ENCODE assay signal across 14 mouse cellular contexts in the genomic region with DNA sequence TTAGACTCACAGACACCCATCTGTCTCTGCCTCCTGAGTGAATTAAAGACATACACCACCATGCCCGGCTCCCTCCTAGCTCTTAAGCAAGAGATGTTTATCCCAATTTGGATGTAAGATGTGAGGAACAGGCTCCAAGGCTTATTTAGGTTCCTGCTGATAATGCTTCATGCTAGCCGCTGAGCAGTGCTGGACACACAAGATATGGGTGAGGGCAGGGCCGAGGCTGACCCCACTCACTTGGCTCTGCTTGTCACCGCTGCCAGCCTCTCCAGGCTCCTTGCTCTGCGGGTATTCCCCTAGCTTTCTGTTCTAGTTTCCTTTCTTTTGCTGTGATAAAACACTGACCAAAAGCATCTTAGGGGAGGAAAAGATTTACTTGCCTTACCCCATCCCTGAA. TPM values are rescaled to one million over a fixed set of nuclear protein-coding genes. Genes with fewer than 3 reads are reported as not detected.
DNase-seq lines count a peak whose midpoint lies in the region; ATAC-seq lines count a peak whose summit lies in the region.
"Had no signal": no experiment of that assay in that cellular context is flagged by ENCODE, and none has a peak within 500 bp of the region (broad histone marks: within the 10 kb centered on the region; RNA-seq: fewer than 3 reads in every experiment).

No protein-coding gene starts in this region.

- no peaks in the 10 kb centered on the region for H3K36me3 ChIP-seq in embryonic facial prominence, embryonic 11.5 days (replicated peaks; ENCODE audit: control insufficient read depth, insufficient read depth, low read depth, low read length)
- no peaks in the 10 kb centered on the region for H3K36me3 ChIP-seq in forebrain, embryonic 11.5 days (ENCODE audit: control insufficient read depth, insufficient read depth, low read length)
- no peaks in the 10 kb centered on the region for H3K36me3 ChIP-seq in hindbrain, embryonic 16.5 days (ENCODE audit: control insufficient read depth, insufficient read depth, low read length)
- no peaks in the 10 kb centered on the region for H3K36me3 ChIP-seq in midbrain, embryonic 13.5 days
- H3K36me3 ChIP-seq in kidney, embryonic 15.5 days = no peaks in the 10 kb centered on the region

- H3K27ac ChIP-seq in embryonic facial prominence, embryonic 11.5 days (replicated peaks; ENCODE audit: low read depth, low read length) = peak overlapping the region; percentile 10; the same call in 1 of the 2 replicates
- peak overlapping the region; percentile 89 for H3K27ac ChIP-seq in forebrain, embryonic 11.5 days (ENCODE audit: low read depth, low read length)
- peak overlapping the region; percentile 95 for H3K27ac ChIP-seq in hindbrain, embryonic 16.5 days (ENCODE audit: low read depth, low read length)
- H3K27ac ChIP-seq in midbrain, embryonic 13.5 days = peak overlapping the region; percentile 100
- H3K27ac ChIP-seq in kidney, embryonic 15.5 days = no peak overlapping the region
- H3K27ac ChIP-seq: kidney, postnatal 0 days had no signal

- no peaks in the 10 kb centered on the region for H3K27me3 ChIP-seq in embryonic facial prominence, embryonic 11.5 days (ENCODE audit: control insufficient read depth, insufficient read depth, low read length)
- H3K27me3 ChIP-seq in forebrain, embryonic 11.5 days (ENCODE audit: control insufficient read depth, insufficient read depth, low read length) = no peaks in the 10 kb centered on the region
- H3K27me3 ChIP-seq in hindbrain, embryonic 16.5 days (replicated peaks; ENCODE audit: control insufficient read depth, insufficient read depth, low read length) = no peaks in the 10 kb centered on the region
- no peaks in the 10 kb centered on the region for H3K27me3 ChIP-seq in midbrain, embryonic 13.5 days
- H3K27me3 ChIP-seq in kidney, embryonic 15.5 days = no peaks in the 10 kb centered on the region

- no peaks in the 10 kb centered on the region for H3K9me3 ChIP-seq in embryonic facial prominence, embryonic 11.5 days (replicated peaks; ENCODE audit: control insufficient read depth, low read length)
- H3K9me3 ChIP-seq in forebrain, embryonic 11.5 days (ENCODE audit: control insufficient read depth, low read length) = no peaks in the 10 kb centered on the region
- no peaks in the 10 kb centered on the region for H3K9me3 ChIP-seq in hindbrain, embryonic 16.5 days (ENCODE audit: control insufficient read depth, low read length)
- H3K9me3 ChIP-seq in midbrain, embryonic 13.5 days = no peaks in the 10 kb centered on the region
- no peaks in the 10 kb centered on the region for H3K9me3 ChIP-seq in kidney, embryonic 15.5 days (replicated peaks)

- H3K4me2 ChIP-seq in embryonic facial prominence, embryonic 11.5 days (ENCODE audit: low read depth, low read length) = no peak overlapping the region
- no peak overlapping the region for H3K4me2 ChIP-seq in forebrain, embryonic 11.5 days (ENCODE audit: low read depth, low read length, severe bottlenecking)
- no peak overlapping the region for H3K4me2 ChIP-seq in hindbrain, embryonic 16.5 days (ENCODE audit: low read length)
- H3K4me2 ChIP-seq in midbrain, embryonic 13.5 days (replicated peaks) = peak overlapping the region; percentile 51
- no peak overlapping the region for H3K4me2 ChIP-seq in kidney, embryonic 15.5 days

- ATAC-seq in embryonic facial prominence, embryonic 11.5 days (replicated peaks; ENCODE audit: insufficient number of reproducible peaks, low FRiP score, low TSS enrichment, low read depth) = no peak
- no peak for ATAC-seq in forebrain, embryonic 11.5 days (replicated peaks; ENCODE audit: low FRiP score)
- no peak for ATAC-seq in hindbrain, embryonic 16.5 days
- ATAC-seq in midbrain, embryonic 13.5 days = peak; percentile 17; the same call in 1 of the 2 replicates
- no peak for ATAC-seq in kidney, embryonic 15.5 days (replicated peaks; ENCODE audit: low FRiP score)
- ATAC-seq: lung, postnatal 0 days had no signal

- no peaks in the 10 kb centered on the region for H3K4me1 ChIP-seq in embryonic facial prominence, embryonic 11.5 days (ENCODE audit: control insufficient read depth, insufficient read depth, low read length)
- H3K4me1 ChIP-seq in forebrain, embryonic 11.5 days (replicated peaks; ENCODE audit: control insufficient read depth, insufficient read depth, low read length) = peaks cover 28% of the 10 kb centered on the region
- H3K4me1 ChIP-seq in hindbrain, embryonic 16.5 days (ENCODE audit: control insufficient read depth, insufficient read depth, low read depth, low read length) = peaks cover 53% of the 10 kb centered on the region
- H3K4me1 ChIP-seq in midbrain, embryonic 13.5 days (replicated peaks) = peaks cover 89% of the 10 kb centered on the region
- peaks cover 17% of the 10 kb centered on the region for H3K4me1 ChIP-seq in kidney, embryonic 15.5 days

- DNase-seq in embryonic facial prominence, embryonic 11.5 days (ENCODE audit: low spot score) = no peak
- no peak for DNase-seq in forebrain, embryonic 11.5 days (ENCODE audit: low spot score)
- DNase-seq in T-cell, adult 2 months (ENCODE audit: low spot score) = no peak
- DNase-seq in layer of hippocampus, postnatal 25 days (ENCODE audit: extremely low spot score in 1 of 2, low spot score in 1 of 2) = no peak
- DNase-seq in kidney, adult 9 months = no peak
- DNase-seq: cerebellum, adult 9-10 months; gastrocnemius, postnatal 25 days; right cerebral cortex, postnatal 14 days had no signal

- H3K9ac ChIP-seq in embryonic facial prominence, embryonic 11.5 days (replicated peaks; ENCODE audit: low read length) = no peak overlapping the region
- H3K9ac ChIP-seq in forebrain, embryonic 11.5 days (ENCODE audit: low read length) = peak overlapping the region; percentile 27; the same call in 1 of the 2 replicates
- H3K9ac ChIP-seq in hindbrain, embryonic 16.5 days (ENCODE audit: low read depth, low read length) = peak overlapping the region; percentile 45
- peak overlapping the region; percentile 61 for H3K9ac ChIP-seq in midbrain, embryonic 13.5 days (replicated peaks)
- no peak overlapping the region for H3K9ac ChIP-seq in kidney, embryonic 15.5 days

- no peak overlapping the region for H3K4me3 ChIP-seq in embryonic facial prominence, embryonic 11.5 days (ENCODE audit: low read depth, low read length)
- no peak overlapping the region for H3K4me3 ChIP-seq in forebrain, embryonic 11.5 days (ENCODE audit: low read depth, low read length)
- no peak overlapping the region for H3K4me3 ChIP-seq in hindbrain, embryonic 16.5 days (ENCODE audit: low read length)
- no peak overlapping the region for H3K4me3 ChIP-seq in midbrain, embryonic 13.5 days (replicated peaks)
- no peak overlapping the region for H3K4me3 ChIP-seq in kidney, embryonic 15.5 days (replicated peaks)

- 77% methylated on average over 5 of the region's 5 CpGs for WGBS in embryonic facial prominence, embryonic 11.5 days
- WGBS in forebrain, embryonic 11.5 days = 65% methylated on average over 5 of the region's 5 CpGs
- WGBS in hindbrain, embryonic 16.5 days = 69% methylated on average over 5 of the region's 5 CpGs
- WGBS in midbrain, embryonic 13.5 days = 53% methylated on average over 5 of the region's 5 CpGs
- WGBS in kidney, embryonic 15.5 days = 83% methylated on average over 5 of the region's 5 CpGs

RNA-seq across cellular contexts. Expression of gene Add2, which starts 25.1 kb away (rescaled TPM):
- polyA plus RNA-seq in embryonic facial prominence, embryonic 11.5 days (2014; fragmentation: Nextera tagmentation; extraction: Ambion mirVana) = 19.1 and 22.1 TPM in 2 replicates
- 61.0 and 68.3 TPM in 2 replicates for polyA plus RNA-seq in forebrain, embryonic 11.5 days (2014; fragmentation: Nextera tagmentation; extraction: Ambion mirVana)
- 132 and 139 TPM in 2 replicates for polyA plus RNA-seq in hindbrain, embryonic 16.5 days (2015; fragmentation: Nextera tagmentation; extraction: Ambion mirVana)
- polyA plus RNA-seq in midbrain, embryonic 13.5 days (2015; fragmentation: Nextera tagmentation; extraction: Ambion mirVana) = 200 and 208 TPM in 2 replicates
- total RNA-seq in layer of hippocampus, postnatal 25 days (2021) = 100 to 1,000 TPM; 279 to 295 TPM
- polyA plus RNA-seq in kidney, embryonic 15.5 days (2015; fragmentation: Nextera tagmentation; extraction: Ambion mirVana) = 5.9 and 7.2 TPM in 2 replicates

RNA-seq across cellular contexts. Expression of gene Figla, which starts 37.6 kb away (rescaled TPM):
- not detected in 2 replicates for polyA plus RNA-seq in embryonic facial prominence, embryonic 11.5 days (2014; fragmentation: Nextera tagmentation; extraction: Ambion mirVana)
- not detected in 2 replicates for polyA plus RNA-seq in forebrain, embryonic 11.5 days (2014; fragmentation: Nextera tagmentation; extraction: Ambion mirVana)
- polyA plus RNA-seq in hindbrain, embryonic 16.5 days (2015; fragmentation: Nextera tagmentation; extraction: Ambion mirVana) = not detected in 2 replicates
- not detected in 2 replicates for polyA plus RNA-seq in midbrain, embryonic 13.5 days (2015; fragmentation: Nextera tagmentation; extraction: Ambion mirVana)
- total RNA-seq in layer of hippocampus, postnatal 25 days (2021) = not detected
- not detected in 2 replicates for polyA plus RNA-seq in kidney, embryonic 15.5 days (2015; fragmentation: Nextera tagmentation; extraction: Ambion mirVana)
- total RNA-seq: gastrocnemius, postnatal 25 days; heart, postnatal 25 days had no signal
- polyA plus RNA-seq: kidney, postnatal 0 days; lung, postnatal 0 days had no signal

Comparison
In these comparisons a context has a peak if more than half of its experiments do, and no peak if none do; other contexts are left out.
1. H3K9ac ChIP-seq: peak in forebrain, embryonic 11.5 days (single experiment), hindbrain, embryonic 16.5 days (single experiment) and midbrain, embryonic 13.5 days (single experiment); none in embryonic facial prominence, embryonic 11.5 days (single experiment) and kidney, embryonic 15.5 days (single experiment).